Mouse (Mus musculus) kidney, postnatal 0 days (tissue): ENCODE measurements around the gene Numa1. TPM values are rescaled to one million over a fixed set of nuclear protein-coding genes. Genes with fewer than 3 reads are reported as not detected.

Source experiments
- ATAC-seq: fragments of 200-750 bp; cut with Nextera tagmentation; replicated peaks from 2 replicates; pipeline ENCODE4 v1.8.0; 2017; ENCODE audit warnings: low read depth, moderate number of reproducible peaks, moderate TSS enrichment, moderate library complexity; ENCODE audit not compliant: low FRiP score
- DNase-seq: peaks from one replicate; pipeline ENCODE4 v3.0.0-alpha.2; 2016; ENCODE audit warnings: low spot score
- H3K27ac ChIP-seq: fragments of 300-500 bp; sonication (generic); 2 replicates; pipeline ENCODE4 v1.5.1; 2014; ENCODE audit warnings: mild to moderate bottlenecking
- H3K27me3 ChIP-seq: fragments of 300-500 bp; sonication (generic); 2 replicates; pipeline ENCODE4 v1.6.1; 2014; ENCODE audit warnings: low read length, mixed read lengths; ENCODE audit not compliant: insufficient read depth
- H3K36me3 ChIP-seq: fragments of 300-500 bp; sonication (generic); 2 replicates; pipeline ENCODE4 v1.6.1; 2014; ENCODE audit warnings: low read length, mixed read lengths; ENCODE audit not compliant: insufficient read depth
- H3K4me1 ChIP-seq: fragments of 300-500 bp; sonication (generic); replicated peaks from 2 replicates; pipeline ENCODE4 v1.6.1; 2014; ENCODE audit warnings: antibody characterized with exemption, low read length, mixed read lengths; ENCODE audit not compliant: insufficient read depth
- H3K4me2 ChIP-seq: fragments of 300-500 bp; sonication (generic); 2 replicates; pipeline ENCODE4 v1.6.1; 2014; ENCODE audit warnings: mild to moderate bottlenecking, low read length, moderate library complexity, mixed read lengths
- H3K4me3 ChIP-seq: fragments of 300-500 bp; sonication (generic); replicated peaks from 2 replicates; pipeline ENCODE4 v1.5.1; 2014; ENCODE audit warnings: low read depth, low read length
- H3K9ac ChIP-seq: fragments of 300-500 bp; sonication (generic); 2 replicates; pipeline ENCODE4 v1.6.1; 2014; ENCODE audit warnings: low read depth, low read length
- H3K9me3 ChIP-seq: fragments of 300-500 bp; sonication (generic); replicated peaks from 2 replicates; pipeline ENCODE4 v1.6.1; 2016; ENCODE audit warnings: low read length, inconsistent platforms, mixed read lengths
- CTCF ChIP-seq: IDR thresholded peaks from 2 replicates; pipeline ENCODE4 v1.5.1; 2016; ENCODE audit warnings: antibody characterized with exemption, low read depth, mild to moderate bottlenecking, moderate library complexity
- WGBS: fragments of 180-500 bp; shearing (Covaris S2); extraction: QIAGEN DNeasy Blood & Tissue Kit; methylation state at CpG from one replicate; pipeline ENCODE4 v1.1.7; 2014; 5-methylcytosine and 5-hydroxymethylcytosine counted together
- polyA plus RNA-seq: library from polyadenylated mRNA; unstranded; fragments of >200 nt; fragmentation: Nextera tagmentation; extraction: Ambion mirVana; gene quantifications from 2 replicates; pipeline ENCODE4 v1.2.1, GENCODE M21; 2015

The Numa1 gene
- polyA plus RNA-seq, 1 experiment from 2014 or later, result 41.7 TPM

DNA sequence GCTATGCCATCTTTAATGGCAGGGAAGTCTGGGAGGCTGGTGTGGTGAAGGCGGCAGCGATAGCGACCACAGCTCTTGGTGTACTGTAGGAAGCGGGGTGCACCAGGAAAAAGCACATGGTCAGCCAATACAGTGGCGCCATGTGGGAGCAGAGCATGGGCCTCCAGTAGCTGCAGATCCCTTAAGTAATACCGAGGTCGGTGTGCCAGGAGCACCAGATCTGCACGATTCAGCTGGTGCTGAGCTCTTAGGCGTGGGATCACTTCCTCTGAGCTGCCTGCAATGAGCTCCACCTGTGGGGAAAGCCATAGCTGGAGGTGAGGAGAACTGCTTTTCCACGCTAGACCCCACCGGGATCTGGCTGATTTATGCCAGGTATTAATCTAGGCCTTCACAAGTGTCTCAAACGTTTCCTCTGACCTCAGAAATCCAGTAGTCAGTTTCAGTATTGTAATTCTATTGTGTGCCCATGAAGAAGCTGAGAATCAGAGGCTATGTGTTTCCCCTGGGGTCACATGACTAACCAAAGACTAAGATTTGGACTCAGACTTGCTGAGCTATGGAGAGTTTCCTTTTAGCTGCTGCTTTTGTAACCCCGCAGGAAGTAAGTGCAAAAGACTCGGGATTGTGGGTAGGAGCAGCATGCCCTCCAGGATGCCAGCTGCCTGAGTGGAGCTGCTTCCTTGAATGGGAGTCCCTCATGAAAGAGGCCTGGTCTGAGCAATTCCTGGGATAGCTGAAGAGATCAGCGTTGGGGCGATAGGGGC, 33.4 kb upstream of the Numa1 start:
- Histone ChIP-seq H3K4me2 (no peak overlapping the region), H3K4me1 (peaks cover 4% of the 10 kb centered on the region; the same call in 1 of the 2 replicates), H3K36me3 (no peaks in the 10 kb centered on the region; the same call in 1 of the 2 replicates), H3K27me3 (no peaks in the 10 kb centered on the region), H3K27ac (no peak overlapping the region), H3K4me3 (no peak overlapping the region), H3K9ac (no peak overlapping the region), H3K9me3 (no peaks in the 10 kb centered on the region)
- ATAC-seq, result no peak
- TF ChIP-seq CTCF, result no peak
- 87% methylated on average over 16 of the region's 16 CpGs for WGBS
- DNase-seq, result no peak

- 91% methylated on average over 10 of the region's 10 CpGs for WGBS
- Histone ChIP-seq H3K9me3 (no peaks in the 10 kb centered on the region), H3K27me3 (no peaks in the 10 kb centered on the region), H3K36me3 (no peaks in the 10 kb centered on the region; the same call in 1 of the 2 replicates), H3K4me1 (peaks cover 7% of the 10 kb centered on the region), H3K4me2 (no peak overlapping the region), H3K27ac (no peak overlapping the region), H3K4me3 (no peak overlapping the region), H3K9ac (no peak overlapping the region)
- no peak for ATAC-seq
- no peak for DNase-seq
- no peak for TF ChIP-seq CTCF
Measured at GRCm38 (mm10) chr7:101901969-101902368, 31.9 kb upstream of the Numa1 start.

- peaks cover 4% of the 10 kb centered on the region; the same call in 1 of the 2 replicates for H3K4me1 ChIP-seq
- peak; percentile 27; the same call in 1 of the 2 replicates for TF ChIP-seq CTCF
- DNase-seq, result no peak
Measured at GRCm38 (mm10) chr7:101902846-101903245, 31.1 kb upstream of the Numa1 start.

DNA sequence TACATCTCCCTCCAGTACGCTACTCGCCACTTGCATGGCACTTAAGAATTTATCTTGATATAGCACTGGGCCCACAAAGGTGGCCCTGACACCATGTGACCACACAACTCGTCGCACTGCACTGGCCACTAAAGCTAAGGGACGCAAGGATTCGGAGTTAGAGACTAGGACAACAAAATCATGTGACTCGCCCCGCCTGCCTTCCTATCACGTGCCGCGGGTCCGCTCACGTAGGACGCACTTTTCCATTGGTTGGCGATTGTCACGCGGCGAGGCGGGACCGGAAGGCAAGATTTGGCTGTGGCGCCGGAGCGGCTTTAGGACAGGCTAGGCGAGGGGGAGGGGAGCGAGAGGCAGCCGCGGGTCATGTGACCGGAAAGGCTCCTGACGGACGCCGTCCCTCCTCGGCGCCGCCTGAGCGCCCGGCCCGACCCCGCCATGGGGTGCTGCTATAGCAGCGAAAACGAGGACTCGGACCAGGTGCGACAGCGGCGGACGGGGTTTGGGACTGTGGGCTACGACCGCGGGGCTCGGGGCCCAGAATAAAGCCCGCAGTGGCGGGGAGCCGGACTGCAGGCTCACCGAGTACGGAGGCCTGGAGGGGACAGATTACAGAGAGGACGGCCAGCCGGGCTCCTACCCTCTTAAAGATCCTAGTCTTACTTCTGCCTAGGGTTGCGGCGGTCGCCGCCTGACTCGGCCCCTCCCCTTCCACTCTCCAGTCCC, 28.2 kb upstream of the Numa1 start, which contains the start of gene Lamtor1:
Lamtor1 (plus strand) TSS at position 344 of the 726 bp plus-strand sequence.
- under 1% methylated on average over 61 of the region's 61 CpGs for WGBS
- H3K4me3 ChIP-seq, result peak within 1 kb of the TSS; percentile 65
- H3K9ac ChIP-seq, result peak within 1 kb of the TSS; percentile 83
- peaks cover 4% of the 10 kb centered on the region; the same call in 1 of the 2 replicates for H3K4me1 ChIP-seq
- H3K4me2 ChIP-seq, result peak within 1 kb of the TSS; percentile 56
- ATAC-seq (peak; percentile 98), DNase-seq (peak; percentile 100)
- no peaks in the 10 kb centered on the region for H3K27me3 ChIP-seq
- peak within 1 kb of the TSS; percentile 95 for H3K27ac ChIP-seq
- no peak for TF ChIP-seq CTCF
- H3K36me3 ChIP-seq, result peaks cover 12% of the 10 kb centered on the region
- H3K9me3 ChIP-seq, result no peaks in the 10 kb centered on the region

More at GRCm38 (mm10) chr7:101902846-101903245, 31.1 kb upstream of the Numa1 start:
- no peak overlapping the region for H3K4me3 ChIP-seq
- H3K9ac ChIP-seq, result no peak overlapping the region
- no peak for ATAC-seq
- H3K4me2 ChIP-seq, result no peak overlapping the region
- no peak overlapping the region for H3K27ac ChIP-seq
- no peaks in the 10 kb centered on the region for H3K9me3 ChIP-seq
- H3K36me3 ChIP-seq, result no peaks in the 10 kb centered on the region; the same call in 1 of the 2 replicates
- H3K27me3 ChIP-seq, result no peaks in the 10 kb centered on the region

- no peak for TF ChIP-seq CTCF
- H3K9ac ChIP-seq, result peak within 1 kb of the TSS; percentile 83
- WGBS, result 4% methylated on average over 11 of the region's 11 CpGs
- no peaks in the 10 kb centered on the region for H3K27me3 ChIP-seq
- peaks cover 15% of the 10 kb centered on the region; the same call in 1 of the 2 replicates for H3K36me3 ChIP-seq
- ATAC-seq (no peak), DNase-seq (peak; percentile 41)
- H3K27ac ChIP-seq, result peak within 1 kb of the TSS; percentile 95
- H3K4me1 ChIP-seq, result peaks cover 4% of the 10 kb centered on the region; the same call in 1 of the 2 replicates
- peak within 1 kb of the TSS; percentile 65 for H3K4me3 ChIP-seq
- H3K9me3 ChIP-seq, result no peaks in the 10 kb centered on the region
- H3K4me2 ChIP-seq, result peak within 1 kb of the TSS; percentile 56
Measured at GRCm38 (mm10) chr7:101906287-101906681, 27.6 kb upstream of the Numa1 start, which contains the start of gene Tomt. Gene Tomt, minus strand, starts transcription at chr7:101906359.

- DNase-seq, result no peak
- Histone ChIP-seq H3K36me3 (peaks cover 15% of the 10 kb centered on the region; the same call in 1 of the 2 replicates), H3K27me3 (no peaks in the 10 kb centered on the region), H3K9ac (peak overlapping the region; percentile 83; the same call in 1 of the 2 replicates), H3K4me1 (peaks cover 4% of the 10 kb centered on the region; the same call in 1 of the 2 replicates), H3K4me2 (peak overlapping the region; percentile 56), H3K4me3 (peak overlapping the region; percentile 65), H3K9me3 (no peaks in the 10 kb centered on the region), H3K27ac (peak overlapping the region; percentile 95; the same call in 1 of the 2 replicates)
- WGBS, result 54% methylated on average over 8 of the region's 8 CpGs
- TF ChIP-seq CTCF, result no peak
- no peak for ATAC-seq
Measured at GRCm38 (mm10) chr7:101906696-101907095, 27.2 kb upstream of the Numa1 start.
